Mouse (Mus musculus) testis, postnatal 10 days (tissue): Measurements from ENCODE around the gene Nos1.

Experiments used
- DNase-seq: peaks from one replicate; pipeline ENCODE4 v3.0.0; 2021; ENCODE audit warnings: low spot score

The Nos1 gene

GRCm38 (mm10) chr5:118002059-118002458 lies 221.2 kb downstream of the Nos1 start:
- DNase-seq: peak; percentile 86

GRCm38 (mm10) chr5:118004619-118005018 lies 223.8 kb downstream of the Nos1 start:
- DNase-seq: peak; percentile 85

GRCm38 (mm10) chr5:118005728-118006127 lies 224.9 kb downstream of the Nos1 start:
- no peak for DNase-seq

GRCm38 (mm10) chr5:118008344-118008743 lies 227.5 kb downstream of the Nos1 start:
- DNase-seq: no peak
